Mouse (Mus musculus): ENCODE measurements around the gene Vmn1r195. TPM values are rescaled to one million over a fixed set of nuclear protein-coding genes. Genes with fewer than 3 reads are reported as not detected.
"Not testable (repeated sequence)": the region's sequence is repeated elsewhere in the genome, so short reads cannot be mapped to it uniquely, and the experiment has no call there.

Vmn1r195 gene
- polyA plus RNA-seq (2015; fragmentation: Nextera tagmentation; extraction: Ambion mirVana), result not detected in 2 replicates

DNA sequence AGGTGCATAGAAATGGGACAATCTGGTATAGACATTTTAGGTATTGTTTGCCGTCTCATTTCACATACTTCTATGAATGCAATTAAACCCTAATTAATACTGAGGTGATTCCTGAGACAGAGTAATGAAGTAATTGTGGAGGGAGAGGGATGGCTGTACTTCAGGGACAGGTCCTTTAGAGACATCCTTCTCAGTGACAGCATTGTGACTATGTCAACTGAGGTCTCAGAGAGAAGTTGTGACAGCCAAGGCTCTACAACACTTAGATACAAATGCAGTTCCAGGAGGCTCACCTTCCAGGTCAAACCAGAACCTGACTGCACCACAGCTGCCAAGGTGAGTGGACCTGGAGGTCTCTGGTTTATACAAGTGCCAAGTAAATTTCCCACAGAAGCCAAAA lies at the start of gene Vmn1r195:
Gene Vmn1r195, plus strand, starts transcription at position 301 of the 400 bp plus-strand sequence.
- not testable (repeated sequence) for ATAC-seq (ENCODE audit: low read depth); H3K36me3 ChIP-seq

DNA sequence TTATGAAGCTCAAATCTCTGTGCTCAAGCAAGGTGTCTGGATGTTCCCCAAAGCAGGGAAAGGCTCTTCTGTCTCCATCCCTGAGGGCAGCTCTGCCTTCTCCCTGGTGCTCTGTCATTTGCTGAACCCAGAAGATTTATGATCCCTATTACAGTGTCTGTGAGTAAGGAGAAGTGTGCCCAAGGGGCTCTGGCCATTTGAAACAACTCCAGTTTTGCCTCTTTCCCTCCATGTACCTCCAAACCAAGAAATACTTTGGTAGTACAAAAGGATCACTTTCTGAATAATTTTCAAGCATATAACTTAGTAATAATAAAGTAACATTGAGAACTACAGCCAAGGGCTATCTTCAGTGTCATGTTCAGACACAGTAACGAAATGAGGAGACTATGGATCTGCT lies 47.3 kb upstream of the Vmn1r195 start, which contains the start of gene Vmn1r193:
Gene Vmn1r193, minus strand, starts transcription at position 101 of the 400 bp plus-strand sequence.
- not testable (repeated sequence) for H3K9ac ChIP-seq; H3K27ac ChIP-seq (replicated peaks); ATAC-seq (ENCODE audit: low read depth); H3K27me3 ChIP-seq; H3K36me3 ChIP-seq; H3K4me2 ChIP-seq; H3K4me3 ChIP-seq; H3K4me1 ChIP-seq (replicated peaks); H3K9me3 ChIP-seq
- 84% methylated on average over 1 of the region's 1 CpGs for whole genome bisulfite sequencing

More for the DNA sequence above, at the start of gene Vmn1r195:
- H3K9me3 ChIP-seq; H3K4me1 ChIP-seq (replicated peaks); H3K9ac ChIP-seq; H3K27me3 ChIP-seq; H3K27ac ChIP-seq (replicated peaks); H3K4me2 ChIP-seq; H3K4me3 ChIP-seq: not testable (repeated sequence)
- 94% methylated on average over 1 of the region's 1 CpGs for WGBS

DNA sequence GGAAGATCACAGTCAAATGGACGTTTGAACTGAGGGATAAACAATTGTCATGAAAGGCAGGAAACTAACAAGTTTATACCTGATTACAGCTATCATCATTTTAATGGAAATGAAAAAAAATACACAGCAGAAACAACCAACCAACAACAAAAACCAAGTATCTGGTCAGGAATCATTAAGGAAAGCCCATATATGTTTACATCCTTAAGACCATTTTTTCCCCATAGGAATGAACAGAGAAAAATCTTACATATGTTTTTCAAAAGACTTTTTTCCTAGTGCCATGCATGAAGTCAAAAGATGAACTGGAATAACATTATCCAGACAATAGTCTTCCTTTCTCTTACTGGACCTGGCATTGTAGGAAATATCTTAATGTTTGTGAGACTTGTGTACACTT lies 26.4 kb upstream of the Vmn1r195 start, which contains the start of gene Vmn1r194:
Gene Vmn1r194, plus strand, starts transcription at position 301 of the 400 bp plus-strand sequence.
- Histone ChIP-seq H3K4me3 (no peak within 1 kb of the TSS), H3K27ac (replicated peaks) (no peak within 1 kb of the TSS), H3K4me1 (replicated peaks) (no peaks in the 10 kb centered on the region), H3K4me2 (no peak within 1 kb of the TSS), H3K9me3 (no peaks in the 10 kb centered on the region), H3K9ac (no peak within 1 kb of the TSS), H3K36me3 (no peaks in the 10 kb centered on the region), H3K27me3 (no peaks in the 10 kb centered on the region)
- ATAC-seq (ENCODE audit: low read depth), result no peak
- WGBS, result 71% methylated on average over 1 of the region's 1 CpGs

DNA sequence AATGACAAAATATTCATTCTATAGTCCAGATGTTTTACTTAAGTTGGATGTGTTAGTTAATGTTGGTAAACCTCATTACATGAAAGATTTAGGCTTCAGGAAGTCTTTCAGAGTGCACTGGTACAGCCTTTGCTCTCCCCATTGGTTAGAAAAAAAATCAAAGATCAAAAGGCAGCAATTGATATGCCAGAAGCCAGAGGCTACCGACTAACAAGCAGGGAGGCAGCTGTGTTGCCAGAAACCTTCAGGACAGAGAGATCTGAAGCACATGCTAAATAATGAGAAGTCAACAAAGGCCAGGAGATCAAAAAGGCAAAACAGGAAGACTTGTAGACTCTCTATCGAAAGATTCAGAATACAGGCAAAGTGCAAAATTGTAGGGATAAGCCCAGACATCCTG lies 1.4 kb downstream of the Vmn1r195 start:
- WGBS, result 49% methylated on average over 2 of the region's 2 CpGs
- ATAC-seq (ENCODE audit: low read depth), result no peak
- Histone ChIP-seq H3K27ac (replicated peaks) (no peak overlapping the region), H3K36me3 (no peaks in the 10 kb centered on the region), H3K4me2 (no peak overlapping the region), H3K9me3 (no peaks in the 10 kb centered on the region), H3K4me1 (replicated peaks) (no peaks in the 10 kb centered on the region), H3K4me3 (no peak overlapping the region), H3K9ac (no peak overlapping the region), H3K27me3 (no peaks in the 10 kb centered on the region)

DNA sequence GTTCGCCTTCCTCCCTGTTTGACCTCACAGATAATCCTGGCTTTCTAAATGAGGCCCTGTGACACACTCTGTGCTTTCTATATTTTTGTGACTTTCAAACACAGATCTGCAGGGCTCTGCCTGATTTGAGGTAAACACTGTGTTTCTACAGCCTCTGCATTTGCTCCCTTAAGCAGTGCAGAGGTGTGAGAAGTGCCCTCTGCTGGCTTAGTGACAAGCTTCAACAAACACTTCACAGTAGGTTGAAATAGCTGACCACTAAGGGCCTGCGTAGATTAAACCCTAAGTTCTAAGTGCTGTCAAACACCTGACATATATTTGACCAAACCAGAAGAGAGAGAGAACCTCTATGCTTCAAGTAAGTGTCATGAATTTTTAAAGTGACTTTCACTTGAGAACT lies 14.3 kb downstream of the Vmn1r195 start:
- H3K27ac ChIP-seq (replicated peaks), result no peak overlapping the region
- H3K27me3 ChIP-seq, result no peaks in the 10 kb centered on the region
- H3K4me1 ChIP-seq (replicated peaks), result no peaks in the 10 kb centered on the region
- no peak overlapping the region for H3K4me3 ChIP-seq
- no peaks in the 10 kb centered on the region for H3K36me3 ChIP-seq
- no peak overlapping the region for H3K4me2 ChIP-seq
- 84% methylated on average over 2 of the region's 2 CpGs for WGBS
- no peak for ATAC-seq (ENCODE audit: low read depth)
- no peaks in the 10 kb centered on the region for H3K9me3 ChIP-seq
- no peak overlapping the region for H3K9ac ChIP-seq

DNA sequence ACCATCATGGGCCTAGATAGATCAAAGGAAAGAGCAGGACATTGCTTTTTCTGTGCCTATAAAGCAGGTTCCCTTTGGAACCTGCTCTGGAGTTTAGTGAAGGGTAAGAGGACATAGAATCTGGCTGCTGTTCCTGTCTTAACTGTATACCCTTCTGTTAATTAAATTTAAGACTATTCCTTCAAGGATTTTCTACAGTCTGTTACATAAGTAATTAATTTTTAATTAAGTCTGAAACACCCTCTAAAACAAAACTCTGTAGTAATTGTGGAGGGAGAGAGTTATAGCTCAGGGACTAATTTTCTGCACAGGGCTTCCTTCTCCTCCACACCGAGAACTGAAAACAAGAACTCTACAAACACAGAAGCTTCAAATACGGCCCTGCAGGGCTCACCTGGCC lies 19.3 kb downstream of the Vmn1r195 start, which contains the start of gene Vmn1r196:
Gene Vmn1r196, plus strand, starts transcription at position 301 of the 400 bp plus-strand sequence.
- H3K27me3 ChIP-seq, result no peaks in the 10 kb centered on the region
- H3K27ac ChIP-seq (replicated peaks), result no peak within 1 kb of the TSS
- no peak for ATAC-seq (ENCODE audit: low read depth)
- H3K4me1 ChIP-seq (replicated peaks), result no peaks in the 10 kb centered on the region
- H3K9ac ChIP-seq, result no peak within 1 kb of the TSS
- no peaks in the 10 kb centered on the region for H3K9me3 ChIP-seq
- no peak within 1 kb of the TSS for H3K4me3 ChIP-seq
- no peak within 1 kb of the TSS for H3K4me2 ChIP-seq
- H3K36me3 ChIP-seq, result no peaks in the 10 kb centered on the region
- WGBS, result 75% methylated on average over 2 of the region's 2 CpGs

DNA sequence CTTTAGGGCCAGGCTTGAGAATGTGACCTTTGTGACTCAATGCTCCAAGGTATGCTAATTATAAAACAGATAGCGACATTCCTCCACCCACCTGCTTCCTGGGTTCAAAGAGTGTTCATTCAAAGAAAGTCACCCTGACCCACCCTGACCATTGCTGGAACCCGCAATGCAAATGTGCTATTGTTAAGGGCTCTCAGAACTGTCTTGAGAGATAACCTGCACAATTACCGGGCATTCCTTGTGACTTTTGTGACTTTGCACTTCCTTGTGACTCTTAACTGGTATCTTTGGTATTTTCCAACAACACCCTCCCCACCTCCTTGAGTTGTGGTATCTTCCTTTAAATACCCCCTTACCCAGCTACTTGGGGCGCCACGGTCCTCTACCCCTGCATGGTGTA lies 37.8 kb downstream of the Vmn1r195 start:
- H3K9me3 ChIP-seq; ATAC-seq (ENCODE audit: low read depth); H3K4me1 ChIP-seq (replicated peaks); H3K9ac ChIP-seq; H3K4me3 ChIP-seq; H3K4me2 ChIP-seq; H3K27ac ChIP-seq (replicated peaks); H3K36me3 ChIP-seq; H3K27me3 ChIP-seq: not testable (repeated sequence)
- WGBS, result 89% methylated on average over 5 of the region's 5 CpGs

DNA sequence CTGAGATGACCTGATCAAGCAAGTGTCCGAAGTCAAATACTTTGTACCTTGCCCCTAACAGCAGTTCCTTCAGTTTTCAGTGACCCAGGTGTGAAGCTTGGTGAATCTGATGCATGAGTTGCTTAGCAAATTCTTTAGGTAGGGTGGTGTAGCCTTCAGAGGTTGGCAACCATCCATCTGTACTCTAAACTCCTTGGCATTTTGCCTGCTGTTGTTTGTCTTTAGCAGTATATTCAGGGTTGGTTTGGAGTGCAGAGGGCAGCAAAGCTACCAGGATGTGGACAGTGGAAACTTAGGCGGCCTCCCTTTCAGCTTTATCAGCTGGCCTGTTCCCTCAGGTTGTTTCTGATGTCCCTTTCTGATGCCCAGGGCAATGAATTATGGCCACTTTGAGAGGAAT lies 45.0 kb downstream of the Vmn1r195 start:
- WGBS, result 85% methylated on average over 2 of the region's 2 CpGs
- Histone ChIP-seq H3K27me3 (no peaks in the 10 kb centered on the region), H3K4me1 (replicated peaks) (no peaks in the 10 kb centered on the region), H3K4me3 (no peak overlapping the region), H3K9me3 (no peaks in the 10 kb centered on the region), H3K36me3 (no peaks in the 10 kb centered on the region), H3K4me2 (no peak overlapping the region), H3K9ac (no peak overlapping the region), H3K27ac (replicated peaks) (no peak overlapping the region)
- no peak for ATAC-seq (ENCODE audit: low read depth)

DNA sequence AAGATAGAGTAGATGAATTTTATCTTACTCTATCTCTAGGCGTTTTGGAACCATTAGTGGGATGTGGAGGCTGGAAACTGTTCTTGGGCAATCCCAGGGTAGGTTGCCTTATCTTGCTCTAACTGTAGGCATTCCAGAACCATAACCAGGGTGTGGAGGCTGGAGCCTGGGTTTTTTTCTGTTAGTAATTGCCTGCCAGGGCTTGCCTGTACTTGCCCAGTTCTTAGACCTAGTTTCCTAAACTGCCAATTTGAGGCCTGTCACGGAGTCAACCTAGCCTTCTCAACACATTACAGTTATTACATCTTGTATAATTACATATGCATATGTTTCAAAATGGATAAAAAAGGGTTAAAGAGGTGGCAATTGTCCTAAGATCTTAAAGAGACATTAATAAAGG lies 47.0 kb downstream of the Vmn1r195 start:
- Histone ChIP-seq H3K4me1 (replicated peaks) (no peaks in the 10 kb centered on the region), H3K4me3 (no peak overlapping the region), H3K9me3 (no peaks in the 10 kb centered on the region), H3K27ac (replicated peaks) (no peak overlapping the region), H3K27me3 (no peaks in the 10 kb centered on the region), H3K4me2 (no peak overlapping the region), H3K36me3 (no peaks in the 10 kb centered on the region), H3K9ac (no peak overlapping the region)
- WGBS, result 87% methylated on average over 2 of the region's 2 CpGs
- ATAC-seq (ENCODE audit: low read depth), result no peak

DNA sequence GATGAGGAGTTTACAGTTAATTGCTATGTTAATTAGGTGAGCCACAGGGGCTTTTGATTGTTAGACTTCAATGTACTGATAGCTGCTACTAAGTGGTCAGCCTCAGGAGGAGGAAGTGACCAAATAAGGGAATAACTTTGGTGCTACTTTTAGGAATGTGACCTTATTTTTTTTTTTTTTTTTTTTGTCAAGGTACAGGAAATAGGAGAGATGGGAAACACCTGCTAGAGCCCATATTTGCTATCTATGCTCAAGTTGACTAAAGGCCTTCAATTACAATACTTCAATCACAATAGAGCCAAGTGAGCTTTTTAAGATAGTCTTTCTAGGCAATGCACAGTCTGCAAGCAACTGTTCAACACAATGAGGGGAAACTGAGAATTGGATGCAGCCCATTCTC lies 49.8 kb downstream of the Vmn1r195 start:
- ATAC-seq (ENCODE audit: low read depth), result no peak
- Histone ChIP-seq H3K4me1 (replicated peaks) (no peaks in the 10 kb centered on the region), H3K9me3 (no peaks in the 10 kb centered on the region), H3K4me3 (no peak overlapping the region), H3K27me3 (no peaks in the 10 kb centered on the region), H3K36me3 (no peaks in the 10 kb centered on the region), H3K9ac (no peak overlapping the region), H3K27ac (replicated peaks) (no peak overlapping the region), H3K4me2 (no peak overlapping the region)

DNA sequence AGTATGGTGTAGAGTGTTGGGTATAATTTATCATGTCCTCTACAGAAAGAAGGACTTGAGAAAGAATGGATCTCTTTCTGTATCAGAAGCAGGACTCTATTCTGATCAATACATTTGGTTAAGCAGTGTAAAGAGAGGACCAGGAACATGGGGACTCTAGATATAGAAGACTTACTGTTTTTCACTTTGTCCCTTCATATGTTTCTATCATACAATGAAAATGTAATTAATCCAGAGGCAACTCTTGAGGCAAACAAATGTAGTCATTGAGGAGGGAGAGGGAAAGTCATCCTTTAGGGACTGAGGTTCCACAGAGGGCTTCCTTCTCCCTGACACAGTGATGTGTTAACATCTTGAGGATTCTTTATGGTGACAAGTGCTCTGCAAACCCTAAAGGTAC lies 54.0 kb downstream of the Vmn1r195 start, which contains the start of gene Vmn1r197:
Gene Vmn1r197, plus strand, starts transcription at position 301 of the 400 bp plus-strand sequence.
- H3K36me3 ChIP-seq, result no peaks in the 10 kb centered on the region
- no peak within 1 kb of the TSS for H3K4me2 ChIP-seq
- H3K4me1 ChIP-seq (replicated peaks), result no peaks in the 10 kb centered on the region
- no peaks in the 10 kb centered on the region for H3K9me3 ChIP-seq
- no peak within 1 kb of the TSS for H3K4me3 ChIP-seq
- H3K27me3 ChIP-seq, result no peaks in the 10 kb centered on the region
- H3K27ac ChIP-seq (replicated peaks), result no peak within 1 kb of the TSS
- H3K9ac ChIP-seq, result no peak within 1 kb of the TSS
- ATAC-seq (ENCODE audit: low read depth), result no peak

Data from neural tube, embryonic 13.5 days (tissue).